Mouse (Mus musculus) T-helper 1 cell (primary cell): ENCODE measurements around the gene Nod2.
"Not testable (repeated sequence)": the region's sequence is repeated elsewhere in the genome, so short reads cannot be mapped to it uniquely, and the experiment has no call there.

Experiments used
- in situ Hi-C: fragments of 300-600 bp; cut with MboI, MseI; formaldehyde crosslinking; loops from one replicate; pipeline ENCODE4 v1.15.1; 2025; ENCODE audit warnings: high pct_unique_total_duplicates

The Nod2 gene

GRCm38 (mm10) chr8:88631081-88631480 lies 16.0 kb upstream of the Nod2 start:
- in situ Hi-C loops, result loop anchor here (5.0 kb wide), 1 partner anchor 121 kb away; no protein-coding TSS in a partner anchor

GRCm38 (mm10) chr8:88633343-88633765 lies 13.8 kb upstream of the Nod2 start:
- in situ Hi-C loops, result loop anchor here (5.0 kb wide), 1 partner anchor 119 kb away; no protein-coding TSS in a partner anchor

GRCm38 (mm10) chr8:88635474-88636397 lies 11.4 kb upstream of the Nod2 start, which contains the start of gene Snx20:
Snx20 (minus strand) TSS chr8:88636128.
- in situ Hi-C loops, result loop anchor here (5.0 kb wide), 2 partner anchors 57 to 363 kb away; partner anchors contain the start of gene Adcy7

GRCm38 (mm10) chr8:88637092-88638000 lies 9.8 kb upstream of the Nod2 start:
- in situ Hi-C loops, result loop anchor here (5.0 kb wide), 2 partner anchors 55 to 365 kb away; partner anchors contain the start of gene Adcy7

- in situ Hi-C loops, result loop anchor here (5.0 kb wide), 2 partner anchors 53 to 367 kb away; partner anchors contain the start of gene Adcy7
Measured at GRCm38 (mm10) chr8:88638908-88639307, 8.2 kb upstream of the Nod2 start.

- in situ Hi-C loops, result no loop called here
Measured at GRCm38 (mm10) chr8:88642734-88643564, 4.2 kb upstream of the Nod2 start.

GRCm38 (mm10) chr8:88648322-88648721 lies 1.2 kb downstream of the Nod2 start:
- in situ Hi-C loops, result no loop called here

- in situ Hi-C loops, result no loop called here
Measured at GRCm38 (mm10) chr8:88650016-88650708, 3.0 kb downstream of the Nod2 start.

GRCm38 (mm10) chr8:88651122-88651521 lies 4.0 kb downstream of the Nod2 start:
- in situ Hi-C loops, result not testable (repeated sequence)

- in situ Hi-C loops, result no loop called here
Measured at GRCm38 (mm10) chr8:88655334-88655733, 8.2 kb downstream of the Nod2 start.

GRCm38 (mm10) chr8:88659873-88660272 lies 12.8 kb downstream of the Nod2 start:
- in situ Hi-C loops, result no loop called here

- in situ Hi-C loops, result no loop called here
Measured at GRCm38 (mm10) chr8:88662401-88662821, 15.3 kb downstream of the Nod2 start.

GRCm38 (mm10) chr8:88664121-88664520 lies 17.0 kb downstream of the Nod2 start:
- in situ Hi-C loops, result no loop called here

GRCm38 (mm10) chr8:88664947-88665346 lies 17.8 kb downstream of the Nod2 start:
- in situ Hi-C loops, result no loop called here

GRCm38 (mm10) chr8:88666435-88666834 lies 19.3 kb downstream of the Nod2 start:
- in situ Hi-C loops, result no loop called here

GRCm38 (mm10) chr8:88668400-88669086 lies 21.4 kb downstream of the Nod2 start:
- in situ Hi-C loops, result no loop called here

GRCm38 (mm10) chr8:88670782-88671181 lies 23.7 kb downstream of the Nod2 start:
- in situ Hi-C loops, result no loop called here

- in situ Hi-C loops, result no loop called here
Measured at GRCm38 (mm10) chr8:88671575-88671974, 24.5 kb downstream of the Nod2 start.

- in situ Hi-C loops, result no loop called here
Measured at GRCm38 (mm10) chr8:88673859-88674258, 26.7 kb downstream of the Nod2 start.
